Mouse (Mus musculus): ENCODE data around the gene Chga. TPM values are rescaled to one million over a fixed set of nuclear protein-coding genes. Genes with fewer than 3 reads are reported as not detected.

Chga gene
- polyA plus RNA-seq, 1 experiment, result 4.6 TPM

DNA sequence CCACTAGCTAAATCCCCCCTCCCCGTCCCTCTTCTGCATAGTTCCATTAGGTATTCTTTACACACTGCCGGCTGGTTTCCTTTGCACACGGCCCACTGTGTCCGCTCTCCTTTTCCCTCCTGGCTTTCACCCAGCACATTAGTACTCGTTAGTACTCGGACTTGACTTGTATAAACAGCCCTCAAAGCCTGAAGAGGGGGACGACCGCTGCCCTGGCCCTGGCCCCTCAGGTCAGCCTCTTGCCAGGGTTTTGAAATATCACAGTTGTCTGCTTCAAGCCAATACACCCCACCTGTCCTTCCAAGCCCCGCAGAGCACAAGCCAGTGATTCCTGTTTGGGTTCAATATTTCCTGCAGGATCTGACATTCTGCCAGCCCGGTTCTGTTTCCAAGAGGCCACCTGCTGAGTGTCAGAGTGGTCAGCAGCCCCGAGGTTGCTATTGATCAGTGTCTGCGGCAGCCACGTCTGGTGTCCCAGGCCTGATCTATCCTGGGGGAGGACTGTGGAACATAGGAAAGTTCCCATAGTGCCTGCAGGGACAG, 32.9 kb upstream of the Chga start:
- Histone ChIP-seq H3K4me1 (ENCODE audit: control insufficient read depth) (peaks cover 2% of the 10 kb centered on the region), H3K36me3 (ENCODE audit: control insufficient read depth) (no peaks in the 10 kb centered on the region), H3K9me3 (ENCODE audit: control insufficient read depth, low read length) (no peaks in the 10 kb centered on the region), H3K4me3 (replicated peaks) (no peak overlapping the region), H3K27me3 (ENCODE audit: control insufficient read depth) (no peaks in the 10 kb centered on the region)
- TF ChIP-seq GATA1 (IDR thresholded peaks at IDR 0.05; ENCODE audit: low read length), result no peak

DNA sequence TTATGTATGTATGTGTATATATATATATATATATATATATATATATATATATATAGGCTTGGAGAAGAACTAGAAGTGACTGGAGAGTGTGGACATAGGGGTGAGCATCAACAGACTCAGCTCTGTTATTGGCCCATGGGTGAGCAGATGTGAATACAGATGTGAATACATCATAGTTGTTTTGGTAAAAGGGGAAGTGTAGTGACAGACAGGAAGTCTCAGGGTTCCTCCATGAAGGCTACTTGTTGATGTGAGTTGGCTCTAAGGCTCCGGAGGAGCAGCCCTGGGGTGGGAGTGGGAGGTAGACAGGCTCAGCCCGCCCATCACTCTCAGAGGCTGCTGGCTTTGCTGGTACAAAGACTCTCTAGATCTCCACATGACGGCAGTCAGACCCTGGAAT, 30.6 kb upstream of the Chga start:
- Histone ChIP-seq H3K27me3 (ENCODE audit: control insufficient read depth) (no peaks in the 10 kb centered on the region), H3K4me3 (replicated peaks) (no peak overlapping the region), H3K9me3 (ENCODE audit: control insufficient read depth, low read length) (no peaks in the 10 kb centered on the region), H3K4me1 (ENCODE audit: control insufficient read depth) (peaks cover 14% of the 10 kb centered on the region), H3K36me3 (ENCODE audit: control insufficient read depth) (no peaks in the 10 kb centered on the region)
- TF ChIP-seq TAL1 (IDR thresholded peaks at IDR 0.05; ENCODE audit: low read length) (no peak), GATA1 (IDR thresholded peaks at IDR 0.05; ENCODE audit: low read length) (no peak)

DNA sequence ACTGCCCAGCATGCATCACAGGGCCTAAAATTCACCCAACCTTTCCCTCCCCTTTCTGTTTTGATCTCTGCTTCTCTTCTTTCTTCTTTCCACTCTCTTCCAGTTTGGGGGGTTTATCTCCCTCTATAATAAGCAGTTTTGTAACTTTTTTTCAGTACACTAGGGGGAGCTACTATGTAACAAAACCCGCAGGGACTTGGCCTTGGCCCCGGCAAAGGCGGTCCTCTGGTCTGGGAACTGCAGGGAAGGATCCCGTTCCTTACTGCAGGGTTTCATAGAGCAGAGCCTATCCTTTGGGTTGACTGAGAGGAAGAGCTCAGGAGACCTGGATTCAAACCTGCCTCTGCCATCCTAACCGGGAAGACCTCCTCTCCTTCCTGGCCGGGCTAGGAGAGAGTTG, 30.0 kb upstream of the Chga start:
- peaks cover 14% of the 10 kb centered on the region for H3K4me1 ChIP-seq (ENCODE audit: control insufficient read depth)
- H3K36me3 ChIP-seq (ENCODE audit: control insufficient read depth), result no peaks in the 10 kb centered on the region
- no peaks in the 10 kb centered on the region for H3K27me3 ChIP-seq (ENCODE audit: control insufficient read depth)
- no peaks in the 10 kb centered on the region for H3K9me3 ChIP-seq (ENCODE audit: control insufficient read depth, low read length)
- no peak for TF ChIP-seq TAL1 (IDR thresholded peaks at IDR 0.05; ENCODE audit: low read length)
- no peak for TF ChIP-seq GATA1 (IDR thresholded peaks at IDR 0.05; ENCODE audit: low read length)
- no peak overlapping the region for H3K4me3 ChIP-seq (replicated peaks)

DNA sequence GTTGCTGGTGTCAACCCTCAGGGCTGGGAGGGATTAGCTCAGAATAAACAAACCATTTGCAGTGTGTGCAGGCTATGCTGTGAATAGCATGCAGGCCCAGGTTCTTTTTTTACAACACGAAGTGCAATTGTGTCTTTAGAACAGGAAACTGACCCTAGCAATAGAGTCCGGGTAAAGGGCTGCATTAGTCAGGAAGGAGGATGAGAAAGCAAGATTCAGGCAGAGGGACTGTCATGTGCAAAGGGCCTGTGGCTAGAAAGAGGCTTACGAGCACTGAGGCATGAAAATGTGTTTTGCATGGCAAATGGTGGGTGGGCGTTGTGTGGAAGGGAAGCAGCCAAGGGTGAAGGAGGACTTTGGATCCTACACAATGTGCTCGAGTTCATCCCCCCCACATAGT, 26.8 kb upstream of the Chga start:
- H3K4me1 ChIP-seq (ENCODE audit: control insufficient read depth), result peaks cover 12% of the 10 kb centered on the region
- no peaks in the 10 kb centered on the region for H3K27me3 ChIP-seq (ENCODE audit: control insufficient read depth)
- no peak overlapping the region for H3K4me3 ChIP-seq (replicated peaks)
- H3K9me3 ChIP-seq (ENCODE audit: control insufficient read depth, low read length), result no peaks in the 10 kb centered on the region
- TF ChIP-seq GATA1 (IDR thresholded peaks at IDR 0.05; ENCODE audit: low read length), result no peak
- TF ChIP-seq TAL1 (IDR thresholded peaks at IDR 0.05; ENCODE audit: low read length), result no peak
- H3K36me3 ChIP-seq (ENCODE audit: control insufficient read depth), result no peaks in the 10 kb centered on the region

DNA sequence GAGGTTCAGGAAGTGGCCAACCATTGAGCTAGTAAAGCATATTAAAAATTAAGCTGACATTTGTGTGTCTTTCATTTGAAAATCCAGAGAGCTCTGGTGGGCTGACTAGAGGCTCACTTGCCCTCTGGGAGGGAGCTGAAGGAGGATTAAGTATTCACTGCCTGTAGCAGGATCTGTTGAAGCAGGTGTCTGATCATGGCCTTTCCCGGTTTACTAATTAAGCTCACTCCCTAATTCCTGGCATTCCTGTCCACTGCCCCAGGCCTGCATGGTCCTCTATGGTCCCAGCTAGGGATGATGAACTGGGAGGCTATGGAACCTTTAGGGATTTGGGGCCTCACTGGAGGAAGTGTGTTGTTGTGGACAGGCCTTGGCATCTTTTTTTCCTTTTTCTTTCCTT, 19.0 kb upstream of the Chga start:
- H3K4me3 ChIP-seq (replicated peaks), result no peak overlapping the region
- TF ChIP-seq GATA1 (IDR thresholded peaks at IDR 0.05; ENCODE audit: low read length), result no peak
- TF ChIP-seq TAL1 (IDR thresholded peaks at IDR 0.05; ENCODE audit: low read length), result no peak
- no peaks in the 10 kb centered on the region; the same call in 1 of the 2 replicates for H3K4me1 ChIP-seq (ENCODE audit: control insufficient read depth)
- no peaks in the 10 kb centered on the region for H3K36me3 ChIP-seq (ENCODE audit: control insufficient read depth)
- H3K9me3 ChIP-seq (ENCODE audit: control insufficient read depth, low read length), result no peaks in the 10 kb centered on the region
- H3K27me3 ChIP-seq (ENCODE audit: control insufficient read depth), result no peaks in the 10 kb centered on the region; the same call in 1 of the 2 replicates

DNA sequence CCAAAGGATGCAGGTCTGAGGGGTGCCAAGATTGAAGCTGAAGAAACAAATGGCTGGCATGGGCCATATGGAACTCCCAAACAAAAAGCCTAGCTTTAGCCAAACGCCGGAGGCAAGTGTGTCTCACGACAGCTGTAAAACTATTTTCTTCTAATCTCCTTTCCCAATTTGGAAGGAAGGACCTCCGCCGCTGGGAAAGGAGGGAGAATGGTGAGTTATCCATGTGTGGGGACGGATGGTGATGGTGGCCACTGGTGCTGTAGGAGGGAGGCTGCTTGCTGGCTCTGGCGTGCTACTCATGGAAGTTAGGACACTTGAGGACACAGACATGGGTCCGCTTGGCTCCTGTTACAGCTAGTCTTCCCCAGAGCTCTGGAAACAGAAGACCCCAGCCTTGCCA, 14.5 kb upstream of the Chga start:
- Histone ChIP-seq H3K4me1 (ENCODE audit: control insufficient read depth) (peaks cover 4% of the 10 kb centered on the region; the same call in 1 of the 2 replicates), H3K9me3 (ENCODE audit: control insufficient read depth, low read length) (no peaks in the 10 kb centered on the region), H3K4me3 (replicated peaks) (no peak overlapping the region), H3K36me3 (ENCODE audit: control insufficient read depth) (no peaks in the 10 kb centered on the region), H3K27me3 (ENCODE audit: control insufficient read depth) (no peaks in the 10 kb centered on the region)
- TF ChIP-seq TAL1 (IDR thresholded peaks at IDR 0.05; ENCODE audit: low read length), result no peak
- no peak for TF ChIP-seq GATA1 (IDR thresholded peaks at IDR 0.05; ENCODE audit: low read length)

DNA sequence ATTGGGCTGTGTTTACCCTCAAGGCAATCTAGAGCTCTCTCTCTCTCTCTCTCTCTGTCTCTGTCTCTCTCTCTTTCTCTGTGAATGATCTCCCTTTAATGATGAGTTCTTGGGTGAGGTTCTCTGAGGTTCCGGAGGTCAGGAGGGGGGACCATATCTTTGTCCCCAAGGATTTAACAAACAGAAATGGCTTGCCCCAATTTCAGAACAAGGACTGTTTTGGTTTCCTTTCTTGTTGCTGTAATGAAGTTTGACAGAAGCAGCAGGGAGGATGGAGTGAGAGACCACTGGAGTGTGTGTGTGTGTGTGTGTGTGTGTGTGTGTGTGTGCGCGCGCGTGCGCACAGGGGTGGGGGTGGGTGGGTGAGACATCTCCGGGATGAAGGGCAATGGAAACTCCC, 13.6 kb upstream of the Chga start:
- Histone ChIP-seq H3K36me3 (ENCODE audit: control insufficient read depth) (no peaks in the 10 kb centered on the region), H3K4me1 (ENCODE audit: control insufficient read depth) (peaks cover 4% of the 10 kb centered on the region; the same call in 1 of the 2 replicates), H3K9me3 (ENCODE audit: control insufficient read depth, low read length) (no peaks in the 10 kb centered on the region), H3K4me3 (replicated peaks) (no peak overlapping the region), H3K27me3 (ENCODE audit: control insufficient read depth) (no peaks in the 10 kb centered on the region)
- TF ChIP-seq TAL1 (IDR thresholded peaks at IDR 0.05; ENCODE audit: low read length) (no peak), GATA1 (IDR thresholded peaks at IDR 0.05; ENCODE audit: low read length) (no peak)

DNA sequence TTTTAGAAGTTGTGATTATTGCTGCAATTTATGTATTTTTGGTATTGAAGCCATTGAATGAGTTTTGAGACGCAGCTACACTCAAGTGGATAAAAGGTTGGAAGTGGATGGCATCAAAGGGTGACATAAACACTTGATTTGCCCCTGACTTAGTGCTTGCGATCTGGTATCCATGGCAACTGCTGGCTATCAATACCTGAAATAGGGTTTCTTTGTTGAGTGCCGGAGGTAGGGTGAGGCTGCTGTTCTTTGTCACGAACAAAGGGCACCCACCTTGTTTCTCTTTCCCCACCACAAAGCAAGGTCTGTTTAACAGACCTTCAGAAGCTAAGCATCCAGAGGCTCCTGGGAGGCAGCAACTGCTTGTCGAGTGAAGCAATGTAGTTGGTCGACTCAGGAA, 9.6 kb upstream of the Chga start:
- Histone ChIP-seq H3K9me3 (ENCODE audit: control insufficient read depth, low read length) (no peaks in the 10 kb centered on the region), H3K27me3 (ENCODE audit: control insufficient read depth) (peaks cover 9% of the 10 kb centered on the region), H3K4me3 (replicated peaks) (no peak overlapping the region), H3K36me3 (ENCODE audit: control insufficient read depth) (no peaks in the 10 kb centered on the region), H3K4me1 (ENCODE audit: control insufficient read depth) (peaks cover 9% of the 10 kb centered on the region)
- TF ChIP-seq GATA1 (IDR thresholded peaks at IDR 0.05; ENCODE audit: low read length) (no peak), TAL1 (IDR thresholded peaks at IDR 0.05; ENCODE audit: low read length) (no peak)

DNA sequence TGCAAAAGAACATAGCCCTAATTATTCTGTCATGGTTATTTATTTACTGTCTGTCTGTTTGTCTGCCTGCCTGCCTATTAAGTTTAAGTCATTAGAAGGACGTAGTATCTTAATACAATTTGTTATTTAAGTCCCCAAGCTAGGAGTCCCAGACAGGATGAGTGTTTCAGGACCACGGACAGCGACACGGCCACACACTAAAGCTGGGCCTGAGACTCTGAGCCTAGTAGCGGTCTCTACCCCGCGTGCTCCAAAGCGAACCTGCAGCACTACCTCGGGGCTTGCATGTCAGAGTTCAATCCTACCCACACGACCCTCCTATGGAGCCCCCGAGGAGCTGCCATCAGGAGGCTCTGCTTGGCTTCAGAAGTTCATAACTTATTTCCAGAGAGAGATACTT, 4.2 kb upstream of the Chga start:
- no peak overlapping the region for H3K4me3 ChIP-seq (replicated peaks)
- H3K4me1 ChIP-seq (ENCODE audit: control insufficient read depth), result peaks cover 43% of the 10 kb centered on the region
- peaks cover 31% of the 10 kb centered on the region for H3K27me3 ChIP-seq (ENCODE audit: control insufficient read depth)
- H3K36me3 ChIP-seq (ENCODE audit: control insufficient read depth), result no peaks in the 10 kb centered on the region
- no peak for TF ChIP-seq TAL1 (IDR thresholded peaks at IDR 0.05; ENCODE audit: low read length)
- no peak for TF ChIP-seq GATA1 (IDR thresholded peaks at IDR 0.05; ENCODE audit: low read length)
- H3K9me3 ChIP-seq (ENCODE audit: control insufficient read depth, low read length), result no peaks in the 10 kb centered on the region

DNA sequence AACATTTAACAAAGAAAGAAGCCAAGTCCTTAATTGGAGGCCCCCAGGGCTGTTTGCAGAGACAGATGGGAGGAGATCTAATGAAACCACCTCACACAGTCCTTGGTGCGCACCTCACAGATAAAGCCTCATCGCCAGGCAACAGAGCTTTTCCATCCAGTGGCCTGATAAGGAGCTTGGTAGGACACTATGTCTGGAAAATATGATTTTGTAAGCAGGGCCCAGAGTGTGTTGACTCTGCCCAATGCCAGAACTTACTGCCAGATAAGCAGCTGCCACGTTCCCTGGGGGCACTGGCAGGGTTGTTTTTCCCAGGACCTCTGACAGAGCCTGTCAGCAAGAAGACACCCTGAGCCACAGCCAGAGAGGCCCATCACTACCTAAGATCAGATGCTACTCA, 3.6 kb upstream of the Chga start:
- TF ChIP-seq GATA1 (IDR thresholded peaks at IDR 0.05; ENCODE audit: low read length), result no peak; the same call in 1 of the 2 replicates
- peak; percentile 27; the same call in 1 of the 3 replicates for TF ChIP-seq TAL1 (IDR thresholded peaks at IDR 0.05; ENCODE audit: low read length)
- Histone ChIP-seq H3K9me3 (ENCODE audit: control insufficient read depth, low read length) (no peaks in the 10 kb centered on the region), H3K36me3 (ENCODE audit: control insufficient read depth) (no peaks in the 10 kb centered on the region), H3K4me3 (replicated peaks) (peak overlapping the region; percentile 4), H3K27me3 (ENCODE audit: control insufficient read depth) (peaks cover 37% of the 10 kb centered on the region), H3K4me1 (ENCODE audit: control insufficient read depth) (peaks cover 43% of the 10 kb centered on the region)
